Mouse (Mus musculus): ENCODE data around the gene Fam107b. TPM values are rescaled to one million over a fixed set of nuclear protein-coding genes. Genes with fewer than 3 reads are reported as not detected.

Gene Fam107b
- polyA plus RNA-seq, 1 experiment from 2014 or later, result 27.0 TPM

DNA sequence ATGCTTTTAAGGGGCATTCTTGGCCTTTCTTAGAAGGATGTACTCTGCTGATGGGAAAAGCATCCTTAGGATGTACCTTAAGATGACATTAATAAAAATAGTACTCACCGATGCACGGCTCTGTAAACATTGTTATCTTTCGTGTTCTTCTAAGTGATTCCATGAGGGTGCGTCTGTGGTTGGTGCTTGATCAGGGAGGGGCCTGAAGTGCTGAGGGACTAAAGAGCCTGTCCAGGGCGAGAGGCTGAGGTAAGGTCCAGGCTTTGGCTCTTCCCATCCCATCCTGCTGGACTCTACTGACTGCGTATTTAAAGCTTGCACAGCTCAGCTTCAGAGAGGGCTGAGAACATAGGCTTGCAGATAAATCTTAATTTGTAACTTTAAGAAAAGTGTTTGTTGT lies 151.7 kb downstream of the Fam107b start:
- 87% methylated on average over 6 of the region's 6 CpGs for WGBS

GRCm38 (mm10) chr2:3723391-3724106 lies 153.3 kb downstream of the Fam107b start:
- Histone ChIP-seq H3K27me3 (replicated peaks; ENCODE audit: control insufficient read depth, insufficient read depth, low read length) (no peaks in the 10 kb centered on the region), H3K4me3 (ENCODE audit: low read length) (no peak overlapping the region), H3K36me3 (ENCODE audit: control insufficient read depth, insufficient read depth, low read length) (no peaks in the 10 kb centered on the region), H3K27ac (ENCODE audit: low read depth, low read length) (no peak overlapping the region), H3K4me2 (ENCODE audit: low read length) (no peak overlapping the region), H3K9me3 (ENCODE audit: control insufficient read depth, low read length) (no peaks in the 10 kb centered on the region), H3K4me1 (ENCODE audit: control insufficient read depth, insufficient read depth, low read depth, low read length) (no peaks in the 10 kb centered on the region), H3K9ac (ENCODE audit: low read depth, low read length) (no peak overlapping the region)
- WGBS, result 83% methylated on average over 8 of the region's 8 CpGs
- ATAC-seq, result no peak

More for the DNA sequence above, 151.7 kb downstream of the Fam107b start:
- Histone ChIP-seq H3K9ac (ENCODE audit: low read depth, low read length) (no peak overlapping the region), H3K9me3 (ENCODE audit: control insufficient read depth, low read length) (no peaks in the 10 kb centered on the region), H3K4me2 (ENCODE audit: low read length) (no peak overlapping the region), H3K36me3 (ENCODE audit: control insufficient read depth, insufficient read depth, low read length) (no peaks in the 10 kb centered on the region), H3K4me1 (ENCODE audit: control insufficient read depth, insufficient read depth, low read depth, low read length) (peaks cover 4% of the 10 kb centered on the region; the same call in 1 of the 2 replicates), H3K27me3 (replicated peaks; ENCODE audit: control insufficient read depth, insufficient read depth, low read length) (no peaks in the 10 kb centered on the region), H3K4me3 (ENCODE audit: low read length) (no peak overlapping the region), H3K27ac (ENCODE audit: low read depth, low read length) (no peak overlapping the region)
- ATAC-seq, result no peak

DNA sequence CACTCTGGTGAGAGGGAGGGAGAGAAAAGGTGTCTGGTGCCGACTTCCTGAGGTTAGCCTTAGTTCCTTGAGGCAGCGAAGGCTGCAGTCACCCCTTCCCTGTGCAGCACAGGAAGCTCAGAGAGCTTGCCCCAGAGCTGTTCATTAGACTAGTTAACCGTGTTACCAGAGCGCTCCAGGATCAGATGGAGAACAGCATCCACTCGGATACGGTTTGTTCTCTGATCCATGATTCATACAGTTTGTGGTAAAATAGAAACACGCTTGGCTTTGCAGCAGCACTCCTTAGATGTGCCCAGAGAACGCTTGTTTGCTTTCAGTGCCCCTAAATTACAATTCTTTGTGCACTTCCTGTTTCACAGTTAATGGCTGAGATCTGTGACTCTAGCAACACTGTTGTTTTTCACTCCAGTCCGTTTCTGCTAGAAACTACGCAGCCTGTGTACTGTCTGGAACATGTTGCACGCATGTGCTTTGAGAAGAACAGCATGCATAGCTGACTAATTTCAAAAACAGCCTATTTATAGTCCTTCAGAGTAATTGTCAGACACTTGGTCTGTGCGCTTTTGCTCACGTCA lies 156.3 kb downstream of the Fam107b start:
- Histone ChIP-seq H3K36me3 (ENCODE audit: control insufficient read depth, insufficient read depth, low read length) (no peaks in the 10 kb centered on the region), H3K9ac (ENCODE audit: low read depth, low read length) (no peak overlapping the region), H3K9me3 (ENCODE audit: control insufficient read depth, low read length) (no peaks in the 10 kb centered on the region), H3K27ac (ENCODE audit: low read depth, low read length) (no peak overlapping the region), H3K4me3 (ENCODE audit: low read length) (no peak overlapping the region), H3K27me3 (replicated peaks; ENCODE audit: control insufficient read depth, insufficient read depth, low read length) (no peaks in the 10 kb centered on the region), H3K4me2 (ENCODE audit: low read length) (no peak overlapping the region), H3K4me1 (ENCODE audit: control insufficient read depth, insufficient read depth, low read depth, low read length) (no peaks in the 10 kb centered on the region)
- no peak for ATAC-seq
- 65% methylated on average over 13 of the region's 13 CpGs for WGBS

GRCm38 (mm10) chr2:3727225-3727930 lies 157.1 kb downstream of the Fam107b start:
- Histone ChIP-seq H3K9me3 (ENCODE audit: control insufficient read depth, low read length) (no peaks in the 10 kb centered on the region), H3K27me3 (replicated peaks; ENCODE audit: control insufficient read depth, insufficient read depth, low read length) (no peaks in the 10 kb centered on the region), H3K4me3 (ENCODE audit: low read length) (no peak overlapping the region), H3K27ac (ENCODE audit: low read depth, low read length) (no peak overlapping the region), H3K4me1 (ENCODE audit: control insufficient read depth, insufficient read depth, low read depth, low read length) (no peaks in the 10 kb centered on the region), H3K4me2 (ENCODE audit: low read length) (no peak overlapping the region), H3K9ac (ENCODE audit: low read depth, low read length) (no peak overlapping the region), H3K36me3 (ENCODE audit: control insufficient read depth, insufficient read depth, low read length) (no peaks in the 10 kb centered on the region)
- 77% methylated on average over 5 of the region's 5 CpGs for WGBS
- no peak; the same call in 1 of the 2 replicates for ATAC-seq

GRCm38 (mm10) chr2:3728090-3728489 lies 157.8 kb downstream of the Fam107b start:
- Histone ChIP-seq H3K9ac (ENCODE audit: low read depth, low read length) (no peak overlapping the region), H3K9me3 (ENCODE audit: control insufficient read depth, low read length) (no peaks in the 10 kb centered on the region), H3K27me3 (replicated peaks; ENCODE audit: control insufficient read depth, insufficient read depth, low read length) (no peaks in the 10 kb centered on the region), H3K4me2 (ENCODE audit: low read length) (no peak overlapping the region), H3K4me1 (ENCODE audit: control insufficient read depth, insufficient read depth, low read depth, low read length) (peaks cover 2% of the 10 kb centered on the region; the same call in 1 of the 2 replicates), H3K27ac (ENCODE audit: low read depth, low read length) (no peak overlapping the region), H3K4me3 (ENCODE audit: low read length) (no peak overlapping the region), H3K36me3 (ENCODE audit: control insufficient read depth, insufficient read depth, low read length) (no peaks in the 10 kb centered on the region)
- WGBS, result 96% methylated on average over 4 of the region's 4 CpGs
- no peak for ATAC-seq

- 78% methylated on average over 3 of the region's 3 CpGs for WGBS
Observed at GRCm38 (mm10) chr2:3729586-3729985, 159.3 kb downstream of the Fam107b start.

DNA sequence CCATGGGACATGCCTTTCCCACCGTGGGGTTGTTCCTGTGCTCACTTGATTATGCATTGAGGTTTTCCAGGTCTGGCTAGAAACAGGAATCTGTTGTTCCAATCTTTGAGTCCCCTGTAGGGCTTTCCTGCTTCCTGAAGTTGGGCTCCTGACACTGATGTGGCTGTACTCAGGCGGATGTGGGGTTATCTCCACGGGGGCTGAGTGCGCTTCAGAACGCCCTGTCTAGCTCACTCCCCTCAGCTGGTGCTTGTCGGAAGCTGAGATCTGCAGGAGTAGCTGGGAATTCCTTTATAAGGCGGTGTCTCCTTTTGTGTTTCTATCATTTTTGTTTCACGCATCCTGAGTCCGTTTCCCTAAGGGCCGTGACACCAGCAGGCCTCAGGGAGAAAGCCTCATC lies 160.5 kb downstream of the Fam107b start:
- H3K4me1 ChIP-seq (ENCODE audit: control insufficient read depth, insufficient read depth, low read depth, low read length), result peaks cover 2% of the 10 kb centered on the region; the same call in 1 of the 2 replicates
- H3K9me3 ChIP-seq (ENCODE audit: control insufficient read depth, low read length), result no peaks in the 10 kb centered on the region
- H3K9ac ChIP-seq (ENCODE audit: low read depth, low read length), result no peak overlapping the region
- H3K4me3 ChIP-seq (ENCODE audit: low read length), result no peak overlapping the region
- H3K4me2 ChIP-seq (ENCODE audit: low read length), result no peak overlapping the region
- ATAC-seq, result no peak
- no peaks in the 10 kb centered on the region for H3K27me3 ChIP-seq (replicated peaks; ENCODE audit: control insufficient read depth, insufficient read depth, low read length)
- H3K36me3 ChIP-seq (ENCODE audit: control insufficient read depth, insufficient read depth, low read length), result no peaks in the 10 kb centered on the region
- H3K27ac ChIP-seq (ENCODE audit: low read depth, low read length), result no peak overlapping the region
- 54% methylated on average over 10 of the region's 10 CpGs for WGBS

More at GRCm38 (mm10) chr2:3729586-3729985, 159.3 kb downstream of the Fam107b start:
- Histone ChIP-seq H3K4me3 (ENCODE audit: low read length) (no peak overlapping the region), H3K36me3 (ENCODE audit: control insufficient read depth, insufficient read depth, low read length) (no peaks in the 10 kb centered on the region), H3K27ac (ENCODE audit: low read depth, low read length) (no peak overlapping the region), H3K4me2 (ENCODE audit: low read length) (no peak overlapping the region), H3K9ac (ENCODE audit: low read depth, low read length) (no peak overlapping the region), H3K9me3 (ENCODE audit: control insufficient read depth, low read length) (no peaks in the 10 kb centered on the region), H3K4me1 (ENCODE audit: control insufficient read depth, insufficient read depth, low read depth, low read length) (peaks cover 2% of the 10 kb centered on the region; the same call in 1 of the 2 replicates), H3K27me3 (replicated peaks; ENCODE audit: control insufficient read depth, insufficient read depth, low read length) (no peaks in the 10 kb centered on the region)
- no peak for ATAC-seq

- 81% methylated on average over 14 of the region's 14 CpGs for WGBS
Observed at GRCm38 (mm10) chr2:3731316-3732015, 161.2 kb downstream of the Fam107b start.

More at GRCm38 (mm10) chr2:3731316-3732015, 161.2 kb downstream of the Fam107b start:
- Histone ChIP-seq H3K27me3 (replicated peaks; ENCODE audit: control insufficient read depth, insufficient read depth, low read length) (no peaks in the 10 kb centered on the region), H3K9ac (ENCODE audit: low read depth, low read length) (no peak overlapping the region), H3K9me3 (ENCODE audit: control insufficient read depth, low read length) (no peaks in the 10 kb centered on the region), H3K36me3 (ENCODE audit: control insufficient read depth, insufficient read depth, low read length) (no peaks in the 10 kb centered on the region), H3K4me3 (ENCODE audit: low read length) (no peak overlapping the region), H3K27ac (ENCODE audit: low read depth, low read length) (no peak overlapping the region), H3K4me1 (ENCODE audit: control insufficient read depth, insufficient read depth, low read depth, low read length) (peaks cover 2% of the 10 kb centered on the region), H3K4me2 (ENCODE audit: low read length) (no peak overlapping the region)
- peak; percentile 71; the same call in 1 of the 2 replicates for ATAC-seq
